Mouse (Mus musculus): ENCODE data around the gene Sumo3.

Sumo3 gene

DNA sequence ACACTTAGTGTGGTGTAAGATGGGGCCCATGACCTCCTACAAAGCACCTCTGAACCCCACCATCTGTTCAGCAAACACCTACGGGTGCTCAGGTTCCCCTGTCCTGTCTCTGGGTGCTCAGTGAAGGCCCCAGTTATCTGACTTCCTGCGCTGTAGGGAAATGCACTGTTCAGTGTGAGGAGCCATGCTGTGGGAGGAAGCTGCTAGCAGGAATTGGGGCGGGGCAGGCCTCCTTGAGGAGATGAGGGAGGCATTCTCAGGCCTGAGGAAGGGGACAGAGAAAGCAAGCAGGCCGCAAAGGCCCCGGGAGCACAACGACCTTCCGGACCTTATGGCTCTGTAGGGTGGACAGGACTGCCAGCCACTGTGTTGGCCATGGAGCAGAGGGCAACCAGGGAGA, 16.8 kb upstream of the Sumo3 start:
- no peak for DNase-seq (ENCODE audit: low read depth, low spot score)

DNA sequence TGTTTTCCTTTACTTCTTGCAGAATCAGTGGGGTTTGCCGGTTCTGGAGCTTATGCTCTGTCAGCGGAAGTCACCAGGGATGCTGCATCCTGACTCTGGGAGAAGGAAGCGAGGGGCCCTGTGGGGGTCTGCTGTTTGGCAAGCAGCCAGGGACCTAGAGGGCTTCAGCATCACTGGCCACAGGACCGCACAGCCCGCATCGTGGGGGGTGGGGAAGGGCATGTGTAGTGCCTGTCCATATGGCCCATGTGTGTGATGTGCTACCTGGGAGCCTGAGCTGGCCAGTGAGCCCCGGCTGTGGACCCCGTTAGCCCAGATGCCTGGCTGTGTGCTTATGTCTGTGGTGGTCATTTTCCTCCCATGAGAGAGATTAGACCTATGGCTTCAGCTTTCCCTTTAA, 16.1 kb upstream of the Sumo3 start:
- no peak for DNase-seq (ENCODE audit: low read depth, low spot score)

- peak; percentile 54 for DNase-seq (ENCODE audit: low read depth, low spot score)
Measured at GRCm38 (mm10) chr10:77590812-77591211, 15.1 kb upstream of the Sumo3 start.

DNA sequence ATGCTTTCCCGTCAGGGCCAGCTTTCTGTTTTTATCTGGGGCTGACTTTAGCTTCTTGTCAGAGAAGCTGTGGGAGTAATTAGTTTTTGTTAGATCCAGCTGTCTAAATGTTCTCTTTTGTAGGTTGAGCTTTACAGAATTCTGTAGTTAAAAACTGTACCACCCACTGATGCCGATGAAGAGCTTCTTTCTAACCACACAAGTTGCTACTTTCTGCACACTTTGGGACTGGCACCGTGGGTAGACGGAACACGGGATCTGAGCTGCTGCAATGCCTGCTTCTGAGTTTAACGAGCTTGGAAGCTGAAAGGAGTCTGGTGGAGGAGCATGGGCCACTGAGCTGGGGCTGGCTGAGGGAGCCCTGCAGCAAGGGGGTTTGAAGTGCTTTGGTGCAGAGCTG, 14.4 kb upstream of the Sumo3 start:
- no peak for DNase-seq (ENCODE audit: low read depth, low spot score)

GRCm38 (mm10) chr10:77596060-77596459, 9.8 kb upstream of the Sumo3 start:
- no peak for DNase-seq (ENCODE audit: low read depth, low spot score)

- DNase-seq (ENCODE audit: low read depth, low spot score) = no peak
Measured at GRCm38 (mm10) chr10:77603021-77603420, 2.9 kb upstream of the Sumo3 start.

DNA sequence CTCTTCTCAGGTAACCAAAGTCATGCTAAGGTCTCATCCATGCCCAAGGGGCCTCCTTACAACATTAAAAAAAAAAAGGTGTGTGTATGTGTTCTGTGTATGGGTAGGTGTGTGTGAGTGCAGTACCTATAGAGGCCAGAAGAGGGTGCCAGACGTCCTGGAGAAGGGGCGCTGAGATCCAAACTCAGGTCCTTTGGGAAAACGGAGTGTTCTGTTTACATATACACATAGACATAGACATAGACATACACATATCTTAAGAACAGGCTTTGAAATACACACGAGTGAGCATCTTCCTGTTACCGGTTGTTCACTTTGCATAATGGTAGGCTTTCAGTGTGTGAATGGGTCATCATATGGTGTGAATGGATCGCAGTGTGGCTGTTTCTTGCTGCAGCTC, 1.8 kb upstream of the Sumo3 start:
- DNase-seq (ENCODE audit: low read depth, low spot score) = no peak

DNA sequence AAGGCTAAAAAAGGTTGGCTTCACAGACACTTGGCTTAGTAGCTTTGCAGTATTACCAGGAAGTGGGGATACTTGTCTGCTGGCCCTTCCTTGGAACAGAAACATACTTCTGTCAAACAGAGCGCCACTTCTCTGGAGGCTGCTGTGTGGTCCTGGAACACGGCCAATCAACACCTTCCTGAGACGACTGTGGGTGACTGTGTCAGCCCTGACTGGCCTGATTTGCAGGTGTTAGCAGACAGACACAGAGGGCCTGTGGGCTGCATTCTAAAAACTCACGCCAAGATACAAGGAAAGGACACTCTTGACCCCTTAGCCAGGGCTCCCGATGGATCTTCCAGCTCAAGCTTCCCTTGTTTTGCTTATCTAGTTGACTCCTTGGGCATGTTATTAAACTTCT, 939 bp upstream of the Sumo3 start:
- DNase-seq (ENCODE audit: low read depth, low spot score) = no peak

GRCm38 (mm10) chr10:77605368-77605767, 529 bp upstream of the Sumo3 start:
- DNase-seq (ENCODE audit: low read depth, low spot score) = peak; percentile 85

GRCm38 (mm10) chr10:77606855-77607254, 958 bp downstream of the Sumo3 start:
- DNase-seq (ENCODE audit: low read depth, low spot score) = peak; percentile 34

DNA sequence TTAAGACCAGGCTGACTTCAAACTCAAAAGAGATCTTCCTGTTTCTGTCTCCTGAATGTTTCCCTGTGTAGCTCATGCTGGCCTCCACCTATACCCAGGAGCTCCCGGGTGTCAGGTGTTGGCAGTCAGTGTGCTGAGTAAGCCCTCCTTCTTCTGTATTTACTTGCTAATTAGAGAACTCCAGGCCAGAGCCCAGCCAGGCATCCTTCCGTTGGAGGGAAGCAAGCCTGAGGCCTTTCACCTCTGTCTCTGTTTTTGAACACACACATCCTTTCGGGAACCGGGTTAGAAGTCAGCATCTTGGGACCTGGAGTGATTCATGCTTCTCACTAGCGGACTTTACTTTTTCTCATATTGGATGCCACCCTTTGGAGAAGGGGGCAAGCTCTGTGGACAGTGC, 1.5 kb downstream of the Sumo3 start:
- no peak for DNase-seq (ENCODE audit: low read depth, low spot score)

DNA sequence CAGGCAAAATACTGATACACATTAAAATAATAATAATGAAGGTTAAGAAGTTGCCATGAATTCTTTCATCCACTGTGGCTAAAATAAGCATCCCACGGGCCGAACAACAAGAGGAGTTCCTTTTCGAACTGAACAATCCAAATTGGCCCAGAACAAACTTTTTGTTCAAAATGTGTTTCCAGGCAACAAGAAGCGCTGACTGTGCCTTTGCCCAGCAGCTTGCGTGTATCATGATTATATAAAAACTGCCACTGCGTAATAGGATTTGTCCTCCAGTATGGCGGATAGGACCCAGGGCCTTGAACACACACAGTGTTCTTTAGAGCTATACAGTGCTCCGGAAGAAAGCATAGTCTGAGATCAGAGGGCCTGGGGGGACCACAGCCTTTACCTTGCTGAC, 2.7 kb downstream of the Sumo3 start:
- no peak for DNase-seq (ENCODE audit: low read depth, low spot score)

DNA sequence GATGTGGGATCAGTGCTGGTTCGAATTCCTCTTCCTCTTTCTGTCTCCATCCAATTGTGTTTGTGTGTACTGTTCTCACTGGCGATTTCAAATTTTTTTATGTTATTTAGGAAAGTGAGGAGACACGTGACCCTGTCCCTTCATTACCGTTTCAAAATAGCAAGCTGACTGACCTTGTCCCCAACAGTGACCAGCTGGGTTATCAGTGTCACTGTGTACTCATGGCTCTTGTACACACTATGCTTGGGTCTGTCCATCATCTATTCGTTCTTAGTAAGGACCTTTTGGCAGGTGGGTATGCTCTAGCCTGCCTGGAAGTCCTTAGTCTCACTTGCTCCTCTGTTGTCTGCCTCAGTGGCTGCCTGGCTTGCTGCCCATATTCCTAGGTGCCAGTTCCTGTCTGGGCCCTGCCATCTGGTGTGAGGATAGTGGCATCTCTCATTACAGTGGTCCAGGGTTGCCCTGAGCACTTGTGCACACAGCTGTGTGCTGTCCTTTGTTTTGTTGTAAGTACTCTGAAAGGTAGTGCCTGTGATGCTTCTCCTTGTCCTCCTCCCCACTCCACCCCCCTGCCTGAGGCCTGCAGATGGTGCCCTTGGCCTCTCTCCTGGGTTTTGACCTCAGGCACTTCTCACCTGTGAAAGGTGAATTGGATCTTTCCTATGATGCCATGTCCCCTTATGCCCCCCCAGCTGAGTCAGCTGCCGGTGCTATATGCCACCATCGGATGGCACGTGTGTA, 4.5 kb downstream of the Sumo3 start:
- DNase-seq (ENCODE audit: low read depth, low spot score) = no peak

GRCm38 (mm10) chr10:77613409-77613808, 7.5 kb downstream of the Sumo3 start:
- DNase-seq (ENCODE audit: low read depth, low spot score) = no peak

DNA sequence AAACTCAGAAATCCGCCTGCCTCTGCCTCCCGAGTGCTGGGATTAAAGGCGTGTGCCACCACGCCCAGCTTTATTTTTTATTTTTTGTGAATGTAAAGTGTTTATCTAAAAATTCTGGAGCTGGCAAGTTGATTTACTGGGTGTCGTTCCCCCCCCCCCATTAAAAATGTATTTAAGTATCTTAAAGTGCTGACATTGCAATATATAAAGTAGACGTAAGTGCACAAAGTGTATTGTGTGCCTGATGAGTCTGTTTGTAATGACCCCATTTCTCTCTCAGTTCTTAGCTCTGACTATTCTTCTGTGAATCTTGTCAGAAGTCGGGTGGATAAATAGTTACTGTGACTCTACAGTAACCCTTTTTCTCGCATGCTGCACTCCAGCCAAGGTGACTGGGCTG, 9.8 kb downstream of the Sumo3 start:
- DNase-seq (ENCODE audit: low read depth, low spot score) = no peak

- no peak for DNase-seq (ENCODE audit: low read depth, low spot score)
Measured at GRCm38 (mm10) chr10:77616166-77616565, 10.3 kb downstream of the Sumo3 start.

DNA sequence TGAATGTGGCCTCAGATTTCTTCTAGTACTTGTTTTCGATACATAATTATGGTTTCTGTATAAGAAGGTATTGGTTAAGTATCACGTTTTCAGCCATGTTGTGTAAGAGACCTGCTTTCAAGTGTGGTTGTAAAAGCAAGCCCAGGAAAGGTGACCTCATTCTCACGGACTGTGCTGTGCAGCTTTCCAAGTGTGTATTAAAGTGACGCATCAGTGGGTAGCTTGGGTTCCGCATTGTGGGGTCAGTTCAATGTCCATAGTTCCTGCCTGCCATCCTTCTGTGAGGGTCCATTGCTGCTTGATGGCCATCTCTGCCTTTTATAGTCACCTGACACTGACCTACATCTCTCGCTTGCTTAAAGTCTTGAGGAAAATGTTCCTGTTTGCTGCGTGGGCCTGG, 11.0 kb downstream of the Sumo3 start:
- no peak for DNase-seq (ENCODE audit: low read depth, low spot score)

GRCm38 (mm10) chr10:77621546-77621945, 15.6 kb downstream of the Sumo3 start:
- DNase-seq (ENCODE audit: low read depth, low spot score) = no peak

DNA sequence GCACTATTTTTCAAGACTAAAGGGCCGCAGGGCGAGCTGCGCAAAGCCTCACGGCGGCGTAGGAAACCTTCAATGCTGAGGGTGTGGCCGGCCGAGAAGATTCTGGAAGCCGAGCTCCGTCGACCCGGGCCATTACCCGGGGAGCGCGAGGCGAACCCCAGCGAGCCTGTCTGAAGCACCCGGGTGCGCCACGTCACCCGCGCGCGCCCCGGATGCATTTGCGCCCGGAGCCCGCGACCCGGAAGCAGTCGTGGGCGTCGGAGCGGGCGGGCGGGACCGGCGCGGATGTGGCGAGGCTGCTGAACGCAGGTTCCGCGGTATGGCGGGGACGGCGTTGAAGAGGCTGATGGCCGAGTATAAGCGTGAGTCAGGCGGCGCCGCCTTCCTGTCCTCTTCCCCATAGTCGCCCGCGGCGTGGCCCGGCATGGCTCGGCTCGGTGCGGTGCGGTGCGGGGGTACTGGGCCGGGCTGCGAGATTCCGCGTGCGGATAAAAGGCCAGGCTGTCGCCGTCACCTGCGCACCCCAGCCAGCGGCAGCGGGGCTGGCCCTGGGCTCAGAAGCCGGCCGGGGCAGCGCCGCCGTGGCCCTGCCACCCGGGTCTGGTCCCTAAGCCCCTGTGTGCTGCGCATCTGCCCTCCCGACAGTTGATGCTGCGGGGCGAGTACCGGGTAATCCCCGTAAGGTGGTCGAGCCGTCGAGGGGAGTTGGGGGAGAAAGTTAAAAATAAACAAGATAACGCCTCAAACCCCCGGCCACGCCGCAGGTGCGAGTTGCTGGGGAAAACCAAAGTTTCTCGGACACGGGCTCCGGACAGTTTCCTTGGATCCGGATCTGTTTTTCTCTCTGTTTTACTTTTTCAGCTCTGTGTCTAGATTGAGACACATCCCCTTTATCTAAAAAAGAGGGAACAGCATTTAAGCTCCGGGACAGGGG, 16.4 kb downstream of the Sumo3 start, which contains the start of gene Ube2g2:
Gene Ube2g2, plus strand, starts transcription at position 221 of the 934 bp plus-strand sequence.
- DNase-seq (ENCODE audit: low read depth, low spot score) = peak; percentile 84

- peak; percentile 78 for DNase-seq (ENCODE audit: low read depth, low spot score)
Measured at GRCm38 (mm10) chr10:77623069-77623492, 17.2 kb downstream of the Sumo3 start.

- peak; percentile 65 for DNase-seq (ENCODE audit: low read depth, low spot score)
Measured at GRCm38 (mm10) chr10:77623639-77624400, 17.9 kb downstream of the Sumo3 start.

DNA sequence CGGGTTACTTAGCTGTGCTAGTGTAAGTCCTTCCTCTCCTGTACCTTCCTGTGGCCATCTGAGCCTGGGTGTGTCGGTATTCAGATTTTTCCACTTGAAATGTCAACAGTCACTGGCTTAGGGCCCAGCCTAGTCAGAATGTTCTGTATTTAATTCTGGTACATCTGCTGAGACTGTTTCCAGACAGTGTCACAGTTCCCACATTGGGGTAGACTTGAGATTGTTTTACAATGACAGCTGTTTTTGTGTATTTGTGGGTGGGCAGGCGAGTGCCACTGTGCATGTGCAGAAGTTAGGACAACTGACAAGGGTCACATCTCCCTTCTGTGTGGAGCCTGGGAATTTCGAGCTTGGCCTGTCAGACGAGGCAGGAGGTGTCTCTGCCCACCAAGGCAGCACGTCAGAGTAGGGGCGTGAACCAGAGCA, 18.7 kb downstream of the Sumo3 start:
- peak; percentile 62 for DNase-seq (ENCODE audit: low read depth, low spot score)

All from 3T3-L1 (cell line).